Mouse (Mus musculus) MEL (cell line): ENCODE results near the gene Sult1d1.

Experiments
- CHD1 ChIP-seq: IDR thresholded peaks from 2 replicates; pipeline ENCODE4 v1.6.1; 2012; ENCODE audit warnings: low read depth, mild to moderate bottlenecking, inconsistent platforms, low read length, improper control_type of control experiment
- CHD2 ChIP-seq: IDR thresholded peaks from 2 replicates; pipeline ENCODE4 v1.6.1; 2011; ENCODE audit warnings: low read length, improper control_type of control experiment
- CTCF ChIP-seq, 3 experiments: IDR thresholded peaks in 2 of 3; conservative IDR thresholded peaks in 1 of 3; 2 replicates each; pipeline ENCODE4 v1.5.1; 2011 to 2012; ENCODE audit warnings: low read length in 3 of 3, low read depth in 2 of 3, mild to moderate bottlenecking in 2 of 3, improper control_type of control experiment in 1 of 3, inconsistent platforms in 1 of 3, mixed read lengths in 1 of 3, moderate library complexity in 1 of 3; ENCODE audit not compliant: control insufficient read depth in 1 of 3, insufficient read depth in 1 of 3, poor library complexity in 1 of 3, severe bottlenecking in 1 of 3
- ELF1 ChIP-seq: IDR thresholded peaks from 2 replicates; pipeline ENCODE4 v1.6.1; 2014; ENCODE audit warnings: low read depth, mild to moderate bottlenecking, inconsistent platforms, low read length, improper control_type of control experiment, moderate library complexity
- EP300 ChIP-seq, 2 experiments: IDR thresholded peaks; 2 replicates each; pipeline ENCODE4 v1.6.1; 2011; ENCODE audit warnings: improper control_type of control experiment in 2 of 2, low read length in 2 of 2, low read depth in 1 of 2, mild to moderate bottlenecking in 1 of 2
- KAT2A ChIP-seq: conservative IDR thresholded peaks from 2 replicates; pipeline ENCODE4 v1.6.1; 2012; ENCODE audit warnings: low read depth, low read length, improper control_type of control experiment, inconsistent platforms
- MAFK ChIP-seq: IDR thresholded peaks from 2 replicates; pipeline ENCODE4 v1.6.1; 2011; ENCODE audit warnings: low read depth, mild to moderate bottlenecking, low read length, improper control_type of control experiment, borderline replicate concordance
- MAX ChIP-seq: IDR thresholded peaks from 2 replicates; pipeline ENCODE4 v1.6.1; 2011; ENCODE audit warnings: low read length, improper control_type of control experiment
- MEF2A ChIP-seq: IDR thresholded peaks from 2 replicates; pipeline ENCODE4 v1.6.1; 2014; ENCODE audit warnings: low read depth, mild to moderate bottlenecking, inconsistent platforms, low read length, improper control_type of control experiment; ENCODE audit not compliant: poor library complexity, insufficient replicate concordance, severe bottlenecking; ENCODE audit errors: extremely low read depth
- POLR2A ChIP-seq, 2 experiments: IDR thresholded peaks; 2 replicates each; pipeline ENCODE4 v1.6.1; 2011 to 2012; ENCODE audit warnings: low read length in 2 of 2, mild to moderate bottlenecking in 2 of 2, control low read depth in 1 of 2, improper control_type of control experiment in 1 of 2, low read depth in 1 of 2, moderate library complexity in 1 of 2; ENCODE audit not compliant: control insufficient read depth in 1 of 2, insufficient read depth in 1 of 2, poor library complexity in 1 of 2
- POLR2AphosphoS2 ChIP-seq: IDR thresholded peaks from 2 replicates; pipeline ENCODE4 v1.6.1; 2011; ENCODE audit warnings: low read length, improper control_type of control experiment
- ZC3H11A ChIP-seq: IDR thresholded peaks from 2 replicates; pipeline ENCODE4 v1.6.1; 2012; ENCODE audit warnings: low read depth, mild to moderate bottlenecking, inconsistent platforms, low read length, improper control_type of control experiment
- ZMIZ1 ChIP-seq: IDR thresholded peaks from 2 replicates; pipeline ENCODE4 v1.6.1; 2012; ENCODE audit warnings: low read depth, mild to moderate bottlenecking, inconsistent platforms, low read length, improper control_type of control experiment, moderate library complexity

DNA sequence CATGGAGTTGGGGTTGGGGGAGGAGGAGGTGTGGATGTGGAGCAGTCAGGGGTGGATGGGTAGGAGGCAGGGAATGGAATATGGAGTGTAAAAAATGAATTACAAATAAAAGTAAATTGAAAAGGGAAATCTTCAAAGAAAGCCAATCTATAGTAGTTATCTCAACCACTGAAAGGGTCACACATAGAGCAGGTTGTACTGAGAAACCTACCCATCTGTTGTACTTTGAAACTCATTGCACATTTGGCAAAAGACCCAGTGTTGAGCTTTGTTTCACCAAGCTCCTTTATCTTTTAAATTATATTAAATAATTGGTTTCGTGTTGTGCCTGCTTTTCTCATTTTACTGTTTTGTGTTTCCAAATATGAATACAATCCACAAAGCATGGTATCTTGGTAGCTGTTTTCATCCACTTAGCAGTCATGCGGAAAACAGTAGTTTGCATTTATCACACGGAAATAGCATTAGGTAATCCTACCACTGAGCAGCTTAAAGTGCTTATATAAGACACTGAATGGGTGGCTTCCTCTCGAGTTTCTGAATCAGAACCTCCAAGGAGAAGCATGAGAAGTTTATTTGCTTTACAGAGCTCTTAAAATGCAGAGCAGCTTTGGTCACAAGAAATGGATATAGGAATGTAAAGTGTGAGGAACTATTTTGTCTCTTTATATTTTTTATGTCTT, 62.9 kb downstream of the Sult1d1 start:
- no peak for TF ChIP-seq MAX
- TF ChIP-seq CTCF (IDR thresholded peaks at IDR 0.05 in 2 of 3, conservative IDR thresholded peaks at IDR 0.05 in 1 of 3; ENCODE audit: control insufficient read depth in 1 of 3, insufficient read depth in 1 of 3, low read depth in 2 of 3, low read length in 3 of 3, poor library complexity in 1 of 3, severe bottlenecking in 1 of 3) = no peak
- no peak for TF ChIP-seq EP300 (IDR thresholded peaks at IDR 0.05; ENCODE audit: low read depth in 1 of 2, low read length in 2 of 2)
- TF ChIP-seq POLR2A (IDR thresholded peaks at IDR 0.05; ENCODE audit: control insufficient read depth in 1 of 2, insufficient read depth in 1 of 2, low read depth in 1 of 2, low read length in 2 of 2, poor library complexity in 1 of 2) = no peak
- no peak for TF ChIP-seq MAFK
- no peak for TF ChIP-seq ZC3H11A
- TF ChIP-seq KAT2A = no peak
- TF ChIP-seq POLR2AphosphoS2 = no peak
- TF ChIP-seq CHD1 = no peak
- TF ChIP-seq CHD2 = no peak
- no peak for TF ChIP-seq ZMIZ1
- no peak for TF ChIP-seq MEF2A
- no peak for TF ChIP-seq ELF1
